Mouse (Mus musculus) hematopoietic multipotent progenitor cell, adult 10-12 weeks (in vitro differentiated cells): ENCODE results near the gene Pcsk5. TPM values are rescaled to one million over a fixed set of nuclear protein-coding genes. Genes with fewer than 3 reads are reported as not detected.

Experiments used
- polyA plus RNA-seq: library from polyadenylated mRNA; stranded (reverse); fragments of >175 nt; gene quantifications from 2 replicates; pipeline ENCODE4 v1.2.3, GENCODE M21; 2012; ENCODE audit warnings: low replicate concordance

Pcsk5 gene
- polyA plus RNA-seq: 0.07 and 0.08 TPM in 2 replicates

DNA sequence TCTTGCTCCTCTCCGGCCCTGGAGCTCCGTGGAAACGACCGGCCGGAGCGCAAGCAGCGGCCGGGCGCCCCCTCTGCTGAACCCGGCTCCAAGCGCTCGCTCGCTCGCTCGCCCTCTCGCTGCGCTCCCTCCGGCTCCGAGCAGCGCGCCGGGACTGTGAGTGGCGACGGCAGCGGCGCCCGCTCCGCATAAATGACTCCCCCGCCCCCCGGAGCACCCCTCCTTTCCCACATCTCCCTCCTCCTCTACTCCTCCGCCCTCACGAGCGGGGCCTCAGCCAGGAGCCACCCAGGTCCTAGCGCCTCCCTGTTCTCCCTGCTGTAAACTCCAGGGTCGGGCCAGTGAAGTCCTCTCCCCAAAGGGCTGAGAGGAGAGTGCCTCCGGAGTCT, at the start of gene Pcsk5:
TSS of gene Pcsk5 (minus strand) at position 162 of the 389 bp plus-strand sequence.

DNA sequence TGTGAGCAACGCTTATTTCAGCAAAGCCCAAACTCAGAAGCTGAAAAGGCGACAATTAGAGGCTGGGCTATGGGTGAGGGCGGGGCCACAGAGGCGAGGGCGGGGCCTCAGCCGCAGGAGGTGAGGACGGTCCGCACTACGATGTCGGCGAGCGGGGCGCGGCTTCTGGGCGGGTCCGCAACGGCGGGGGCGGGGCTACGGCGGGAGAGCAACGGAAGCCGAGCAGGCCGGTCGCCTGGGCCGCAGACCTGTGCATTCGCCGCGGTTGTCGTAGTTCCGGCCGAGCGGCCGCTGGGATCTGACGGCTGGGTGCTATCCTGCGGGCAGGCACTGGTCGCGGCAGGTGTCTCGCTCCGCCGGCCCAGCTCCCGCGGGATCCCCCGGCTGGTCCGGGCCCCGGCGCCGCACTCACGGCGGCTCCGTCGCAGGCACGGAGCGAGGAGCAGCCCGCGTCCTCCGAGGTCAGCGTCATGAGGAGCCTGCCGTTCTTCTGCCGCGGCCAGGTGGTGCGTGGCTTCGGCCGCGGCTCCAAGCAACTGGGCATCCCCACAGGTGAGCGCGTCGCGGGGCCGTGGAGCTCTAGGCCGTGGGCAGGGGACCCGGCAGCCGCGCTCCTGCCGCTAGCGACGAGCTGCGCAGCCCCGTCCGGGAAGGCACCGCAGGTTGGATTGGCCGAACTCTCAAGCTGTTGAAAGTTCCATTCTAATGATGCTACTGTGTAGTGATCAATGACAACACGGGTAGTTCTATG, 443.4 kb downstream of the Pcsk5 start, which contains the start of gene Rfk:
TSS of gene Rfk (plus strand) at position 203 of the 751 bp plus-strand sequence.

